7 mouse cellular contexts compared by ENCODE assay signal in genomic region chr3:89688694-89689581, GRCm38 (mm10). TPM values are rescaled to one million over a fixed set of nuclear protein-coding genes. Genes with fewer than 3 reads are reported as not detected.
DNase-seq lines count a peak whose midpoint lies in the region; ATAC-seq and TF ChIP-seq lines count a peak whose summit lies in the region.

No protein-coding gene starts in this region.

- no peaks in the 10 kb centered on the region; the same call in 1 of the 2 replicates for H3K4me1 ChIP-seq in embryonic facial prominence, embryonic 13.5 days
- H3K4me1 ChIP-seq in limb, embryonic 13.5 days, result peaks cover 9% of the 10 kb centered on the region
- H3K4me1 ChIP-seq in midbrain, postnatal 0 days (ENCODE audit: insufficient read depth, low read length), result 0 out of 2 replicates have a peak, but pooled peaks cover 3% of the 10 kb centered on the region

- DNase-seq in adrenal gland, postnatal 25 days, result peak; percentile 85
- DNase-seq in heart, adult 9 months (ENCODE audit: low spot score in 2 of 2), result peak; percentile 56 to 77
- peak; percentile 86 for DNase-seq in kidney, adult 9 months
- DNase-seq in midbrain, postnatal 0 days (ENCODE audit: low spot score), result peak; percentile 90
- DNase-seq in spleen, postnatal 14 days (ENCODE audit: low spot score in 2 of 2), result peak; percentile 31 to 63

- H3K4me2 ChIP-seq in embryonic facial prominence, embryonic 13.5 days, result peak overlapping the region; percentile 73
- H3K4me2 ChIP-seq in limb, embryonic 13.5 days (replicated peaks), result peak overlapping the region; percentile 79
- peak overlapping the region; percentile 58 for H3K4me2 ChIP-seq in midbrain, postnatal 0 days (ENCODE audit: low read depth, low read length, poor library complexity, severe bottlenecking)

- H3K4me3 ChIP-seq in embryonic facial prominence, embryonic 13.5 days, result peak overlapping the region; percentile 51
- peak overlapping the region; percentile 52 for H3K4me3 ChIP-seq in limb, embryonic 13.5 days
- peak overlapping the region; percentile 42 for H3K4me3 ChIP-seq in midbrain, postnatal 0 days (ENCODE audit: low read depth, low read length)

- WGBS in embryonic facial prominence, embryonic 13.5 days, result 5% methylated on average over 25 of the region's 25 CpGs
- 6% methylated on average over 25 of the region's 25 CpGs for WGBS in limb, embryonic 13.5 days
- 3% methylated on average over 25 of the region's 25 CpGs for WGBS in midbrain, postnatal 0 days

- 0 out of 2 replicates have a peak, but pooled peaks have one; percentile 17 for ATAC-seq in embryonic facial prominence, embryonic 13.5 days (ENCODE audit: insufficient number of reproducible peaks, insufficient read depth, low FRiP score, low TSS enrichment, low read depth)
- peak; percentile 85 for ATAC-seq in limb, embryonic 13.5 days (ENCODE audit: low FRiP score, low read depth)
- peak; percentile 87 for ATAC-seq in midbrain, postnatal 0 days (ENCODE audit: low FRiP score)

- H3K27me3 ChIP-seq in embryonic facial prominence, embryonic 13.5 days, result peaks cover 9% of the 10 kb centered on the region; the same call in 1 of the 2 replicates
- H3K27me3 ChIP-seq in limb, embryonic 13.5 days, result peaks cover 10% of the 10 kb centered on the region; the same call in 1 of the 2 replicates
- no peaks in the 10 kb centered on the region for H3K27me3 ChIP-seq in midbrain, postnatal 0 days (ENCODE audit: insufficient read depth, low read length)

- H3K27ac ChIP-seq in embryonic facial prominence, embryonic 13.5 days, result no peak overlapping the region
- H3K27ac ChIP-seq in limb, embryonic 13.5 days, result no peak overlapping the region
- H3K27ac ChIP-seq in midbrain, postnatal 0 days (ENCODE audit: low read depth, low read length), result peak overlapping the region; percentile 72

- peak; percentile 100 for TF ChIP-seq CTCF in midbrain, postnatal 0 days (IDR thresholded peaks at IDR 0.05)

- no peaks in the 10 kb centered on the region for H3K36me3 ChIP-seq in embryonic facial prominence, embryonic 13.5 days
- no peaks in the 10 kb centered on the region for H3K36me3 ChIP-seq in limb, embryonic 13.5 days
- no peaks in the 10 kb centered on the region for H3K36me3 ChIP-seq in midbrain, postnatal 0 days (ENCODE audit: insufficient read depth, low read length)

- H3K9ac ChIP-seq in embryonic facial prominence, embryonic 13.5 days, result peak overlapping the region; percentile 77
- peak overlapping the region; percentile 77 for H3K9ac ChIP-seq in limb, embryonic 13.5 days
- peak overlapping the region; percentile 66 for H3K9ac ChIP-seq in midbrain, postnatal 0 days (replicated peaks; ENCODE audit: low read length, poor library complexity, severe bottlenecking)

- 0 out of 2 replicates have a peak, but pooled peaks cover 4% of the 10 kb centered on the region for H3K9me3 ChIP-seq in embryonic facial prominence, embryonic 13.5 days
- peaks cover 8% of the 10 kb centered on the region; the same call in 1 of the 2 replicates for H3K9me3 ChIP-seq in limb, embryonic 13.5 days
- H3K9me3 ChIP-seq in midbrain, postnatal 0 days (ENCODE audit: low read length), result no peaks in the 10 kb centered on the region

RNA-seq across cellular contexts. Expression of gene Adar, which starts 25.9 kb away (rescaled TPM):
- total RNA-seq in adrenal gland, postnatal 25 days (2021), result 27.1 and 40.4 TPM in 2 replicates
- 11.8 and 12.8 TPM in 2 replicates for polyA plus RNA-seq in embryonic facial prominence, embryonic 13.5 days (2015; fragmentation: Nextera tagmentation; extraction: Ambion mirVana)
- polyA plus RNA-seq in limb, embryonic 13.5 days (2015; fragmentation: Nextera tagmentation; extraction: Ambion mirVana), result 11.2 and 12.4 TPM in 2 replicates
- total RNA-seq in midbrain, postnatal 0 days (2014; rRNA removed), result 77.1 and 93.6 TPM in 2 replicates
- polyA plus RNA-seq in midbrain, postnatal 0 days (2015; fragmentation: Nextera tagmentation; extraction: Ambion mirVana), result 21.8 and 22.9 TPM in 2 replicates

Comparison
In these comparisons a context has a peak if more than half of its experiments do, and no peak if none do; other contexts are left out.
1. ATAC-seq: peak in every context shown above with its lines; median percentile 87 in midbrain, postnatal 0 days; 85 in limb, embryonic 13.5 days; 17 in embryonic facial prominence, embryonic 13.5 days.